In genomic region chr6:90329953-90330352, GRCm38 (mm10) we compare ENCODE assay signal across 9 mouse cellular contexts. TPM values are rescaled to one million over a fixed set of nuclear protein-coding genes. Genes with fewer than 3 reads are reported as not detected.
DNase-seq lines count a peak whose midpoint lies in the region; ATAC-seq lines count a peak whose summit lies in the region.
"Had no signal": no experiment of that assay in that cellular context is flagged by ENCODE, and none has a peak within 500 bp of the region (broad histone marks: within the 10 kb centered on the region; RNA-seq: fewer than 3 reads in every experiment).

No protein-coding gene starts in this region.

- no peaks in the 10 kb centered on the region for H3K36me3 ChIP-seq in forebrain, embryonic 11.5 days (ENCODE audit: control insufficient read depth, insufficient read depth, low read length)
- H3K36me3 ChIP-seq in forebrain, embryonic 10.5 days (replicated peaks), result no peaks in the 10 kb centered on the region

- no peaks in the 10 kb centered on the region for H3K4me1 ChIP-seq in forebrain, embryonic 11.5 days (replicated peaks; ENCODE audit: control insufficient read depth, insufficient read depth, low read length)
- H3K4me1 ChIP-seq in forebrain, embryonic 10.5 days, result peaks cover 5% of the 10 kb centered on the region

- intact Hi-C loops in heart, postnatal 14 days (cut with DNase I), result loop anchor here (10.0 kb wide), 1 partner anchor 645 kb away; no protein-coding TSS in a partner anchor

- no peak for DNase-seq in forebrain, embryonic 11.5 days (ENCODE audit: low spot score)
- DNase-seq in forebrain, embryonic 10.5 days (ENCODE audit: extremely low spot score, low spot score), result no peak
- DNase-seq in ovary, postnatal 36 days (ENCODE audit: low spot score), result peak; percentile 38
- no peak for DNase-seq in ovary, adult 18-20 months (ENCODE audit: low spot score)
- DNase-seq in heart, postnatal 14 days, result peak; percentile 66 to 70
- DNase-seq in left cerebral cortex, adult 11 months (ENCODE audit: low spot score), result peak; percentile 11
- no peak for DNase-seq in spleen, postnatal 14 days (ENCODE audit: low spot score in 2 of 2)

- H3K9ac ChIP-seq in forebrain, embryonic 11.5 days (ENCODE audit: low read length), result no peak overlapping the region

- WGBS in forebrain, embryonic 11.5 days, result 50% methylated on average over 1 of the region's 1 CpGs
- 77% methylated on average over 1 of the region's 1 CpGs for WGBS in forebrain, embryonic 10.5 days

- no peaks in the 10 kb centered on the region for H3K27me3 ChIP-seq in forebrain, embryonic 11.5 days (ENCODE audit: control insufficient read depth, insufficient read depth, low read length)
- peaks cover 11% of the 10 kb centered on the region for H3K27me3 ChIP-seq in forebrain, embryonic 10.5 days (ENCODE audit: poor library complexity, severe bottlenecking)

- ATAC-seq in forebrain, embryonic 11.5 days (replicated peaks; ENCODE audit: low FRiP score), result 0 out of 2 replicates have a peak, but pooled peaks have one; percentile 21
- ATAC-seq in megakaryocyte progenitor cell, adult 5-6 weeks (replicated peaks; ENCODE audit: poor library complexity), result no peak

- no peak overlapping the region for H3K4me3 ChIP-seq in forebrain, embryonic 11.5 days (ENCODE audit: low read depth, low read length)
- H3K4me3 ChIP-seq in forebrain, embryonic 10.5 days, result no peak overlapping the region

- no peak overlapping the region for H3K27ac ChIP-seq in forebrain, embryonic 11.5 days (ENCODE audit: low read depth, low read length)
- H3K27ac ChIP-seq in forebrain, embryonic 10.5 days, result no peak overlapping the region

- no peak overlapping the region for H3K4me2 ChIP-seq in forebrain, embryonic 11.5 days (ENCODE audit: low read depth, low read length, severe bottlenecking)

- H3K9me3 ChIP-seq in forebrain, embryonic 11.5 days (ENCODE audit: control insufficient read depth, low read length), result no peaks in the 10 kb centered on the region
- H3K9me3 ChIP-seq in forebrain, embryonic 10.5 days, result no peaks in the 10 kb centered on the region

RNA-seq across cellular contexts. Expression of gene Uroc1, which starts 3.1 kb away (rescaled TPM):
- not detected in 2 replicates for polyA plus RNA-seq in forebrain, embryonic 11.5 days (2014; fragmentation: Nextera tagmentation; extraction: Ambion mirVana)
- not detected in 2 replicates for polyA plus RNA-seq in forebrain, embryonic 10.5 days (2016; fragmentation: Nextera tagmentation; extraction: Ambion mirVana)
- not detected for total RNA-seq in heart, postnatal 14 days (2021)
- total RNA-seq in megakaryocyte progenitor cell, adult 5-6 weeks (2015), result not detected in 2 replicates
- not detected in 2 replicates for total RNA-seq in megakaryocyte progenitor cell, adult 5-6 weeks (2017)
- polyA plus RNA-seq: heart, embryonic 14.5 days had no signal

RNA-seq across cellular contexts. Expression of gene Chst13, which starts 5.0 kb away (rescaled TPM):
- polyA plus RNA-seq in forebrain, embryonic 11.5 days (2014; fragmentation: Nextera tagmentation; extraction: Ambion mirVana), result 0.15 TPM in 1 of 2 replicates, not detected in the other
- polyA plus RNA-seq in forebrain, embryonic 10.5 days (2016; fragmentation: Nextera tagmentation; extraction: Ambion mirVana), result not detected in 2 replicates
- total RNA-seq in heart, postnatal 14 days (2021), result under 1 TPM in 1 of 2 experiments, not detected in 1; 0.12 TPM
- total RNA-seq in megakaryocyte progenitor cell, adult 5-6 weeks (2015), result 17.3 and 20.7 TPM in 2 replicates
- 10.9 and 11.3 TPM in 2 replicates for total RNA-seq in megakaryocyte progenitor cell, adult 5-6 weeks (2017)
- polyA plus RNA-seq: heart, embryonic 14.5 days had no signal

RNA-seq across cellular contexts. Expression of gene BC048671, which starts 28.9 kb away (rescaled TPM):
- not detected in 2 replicates for polyA plus RNA-seq in forebrain, embryonic 11.5 days (2014; fragmentation: Nextera tagmentation; extraction: Ambion mirVana)
- not detected in 2 replicates for polyA plus RNA-seq in forebrain, embryonic 10.5 days (2016; fragmentation: Nextera tagmentation; extraction: Ambion mirVana)
- total RNA-seq in heart, postnatal 14 days (2021), result not detected
- not detected in 2 replicates for total RNA-seq in megakaryocyte progenitor cell, adult 5-6 weeks (2015)
- total RNA-seq in megakaryocyte progenitor cell, adult 5-6 weeks (2017), result not detected in 2 replicates
- polyA plus RNA-seq: heart, embryonic 14.5 days had no signal

RNA-seq across cellular contexts. Expression of gene Zxdc, which starts 39.3 kb away (rescaled TPM):
- 10.0 and 11.3 TPM in 2 replicates for polyA plus RNA-seq in forebrain, embryonic 11.5 days (2014; fragmentation: Nextera tagmentation; extraction: Ambion mirVana)
- polyA plus RNA-seq in forebrain, embryonic 10.5 days (2016; fragmentation: Nextera tagmentation; extraction: Ambion mirVana), result 5.5 and 6.3 TPM in 2 replicates
- 10 to 100 TPM; 15.8 to 16.3 TPM for total RNA-seq in heart, postnatal 14 days (2021)
- total RNA-seq in megakaryocyte progenitor cell, adult 5-6 weeks (2015), result 11.1 and 11.8 TPM in 2 replicates
- total RNA-seq in megakaryocyte progenitor cell, adult 5-6 weeks (2017), result 8.7 and 9.6 TPM in 2 replicates

Comparison
In these comparisons a context has a peak if more than half of its experiments do, and no peak if none do; other contexts are left out.
1. DNase-seq: peak in ovary, postnatal 36 days (single experiment), heart, postnatal 14 days (2 of 2) and left cerebral cortex, adult 11 months (single experiment); none in forebrain, embryonic 11.5 days (single experiment), forebrain, embryonic 10.5 days (single experiment), ovary, adult 18-20 months (single experiment) and spleen, postnatal 14 days (0 of 2).
2. RNA of gene Chst13, which starts 5.0 kb away (total RNA-seq): 10.9 to 20.7 TPM in megakaryocyte progenitor cell, adult 5-6 weeks; 0.12 TPM in heart, postnatal 14 days; every median in the first group is over 10 times any median in the second.